Mouse (Mus musculus) CD4-positive naive resting alpha-beta T cell, adult 76 days (primary cell): ENCODE measurements around the gene Zfp385c. TPM values are rescaled to one million over a fixed set of nuclear protein-coding genes. Genes with fewer than 3 reads are reported as not detected.

Experiments used
- total RNA-seq: library from RNA; stranded (reverse); gene quantifications from one replicate; pipeline ENCODE4 v1.2.4, GENCODE M21; 2023

Gene Zfp385c
- total RNA-seq = not detected

GRCm38 (mm10) chr11:100692164-100692616 lies at the start of gene Zfp385c:
TSS of gene Zfp385c (minus strand) at chr11:100692455.

GRCm38 (mm10) chr11:100738066-100738604 lies 45.9 kb upstream of the Zfp385c start, which contains the start of gene Rab5c:
TSS of gene Rab5c (minus strand) at chr11:100738215.

GRCm38 (mm10) chr11:100713735-100714533 lies 21.7 kb upstream of the Zfp385c start, which contains the start of gene Hspb9:
TSS of gene Hspb9 (plus strand) at chr11:100713850.

GRCm38 (mm10) chr11:100711783-100712615 lies 19.7 kb upstream of the Zfp385c start, which contains the start of gene Kat2a:
TSS of gene Kat2a (minus strand) at chr11:100712465.

GRCm38 (mm10) chr11:100703851-100704531 lies 11.7 kb upstream of the Zfp385c start, which contains the start of gene Dhx58:
TSS of gene Dhx58 (minus strand) at chr11:100704271.

GRCm38 (mm10) chr11:100619982-100620381 lies 72.3 kb downstream of the Zfp385c start, which contains the start of gene Dnajc7:
TSS of gene Dnajc7 (minus strand) at chr11:100620168.

GRCm38 (mm10) chr11:100618761-100619484 lies 73.3 kb downstream of the Zfp385c start, which contains the start of gene Nkiras2:
TSS of gene Nkiras2 (plus strand) at chr11:100619244.

Other genes starting within 250 kb of the Zfp385c start
- 29.0 TPM for gene Klhl11, start 219.7 kb downstream of the Zfp385c start, total RNA-seq
- gene Acly, start 164.5 kb downstream of the Zfp385c start, total RNA-seq = 145 TPM
- not detected for gene Ttc25, start 146.8 kb downstream of the Zfp385c start, total RNA-seq
- 98.3 TPM for gene Cnp, start 117.6 kb downstream of the Zfp385c start, total RNA-seq
- gene Nkiras2, start 73.2 kb downstream of the Zfp385c start, total RNA-seq = 17.2 TPM
- 344 TPM for gene Dnajc7, start 72.3 kb downstream of the Zfp385c start, total RNA-seq
- gene Dhx58, start 11.8 kb upstream of the Zfp385c start, total RNA-seq = 13.7 TPM
- 36.4 TPM for gene Kat2a, start 20.0 kb upstream of the Zfp385c start, total RNA-seq
- gene Hspb9, start 21.4 kb upstream of the Zfp385c start, total RNA-seq = not detected
- gene Rab5c, start 45.8 kb upstream of the Zfp385c start, total RNA-seq = 113 TPM
- 1.2 TPM for gene Kcnh4, start 67.5 kb upstream of the Zfp385c start, total RNA-seq
- gene Hcrt, start 70.5 kb upstream of the Zfp385c start, total RNA-seq = not detected
- gene Ghdc, start 78.5 kb upstream of the Zfp385c start, total RNA-seq = 5.4 TPM
- 172 TPM for gene Stat5b, start 158.3 kb upstream of the Zfp385c start, total RNA-seq
- gene Stat5a, start 166.9 kb upstream of the Zfp385c start, total RNA-seq = 194 TPM
- gene Stat3, start 247.1 kb upstream of the Zfp385c start, total RNA-seq = 380 TPM